Mouse (Mus musculus) G1E (cell line): ENCODE results near the gene Dcdc2b. TPM values are rescaled to one million over a fixed set of nuclear protein-coding genes. Genes with fewer than 3 reads are reported as not detected.
A peak's percentile ranks its signal among the peaks of the same experiment; 100 is the strongest.

Experiments
- ATAC-seq: 2 replicates; pipeline ENCODE4 v1.8.0; 2016; ENCODE audit warnings: mild to moderate bottlenecking; ENCODE audit not compliant: insufficient number of reproducible peaks, poor library complexity, low FRiP score, severe bottlenecking; ENCODE audit errors: extremely low read depth
- DNase-seq: peaks from one replicate; pipeline ENCODE4 v3.0.0; 2012; ENCODE audit warnings: low spot score
- H3K27me3 ChIP-seq: 2 replicates; pipeline ENCODE4 v1.6.1; 2012; ENCODE audit warnings: mild to moderate bottlenecking, low read length, inconsistent platforms; ENCODE audit not compliant: insufficient read depth
- H3K36me3 ChIP-seq: replicated peaks from 2 replicates; pipeline ENCODE3; 2012; ENCODE audit warnings: mild to moderate bottlenecking, inconsistent platforms
- H3K4me1 ChIP-seq: 2 replicates; pipeline ENCODE4 v1.6.1; 2012; ENCODE audit warnings: low read depth, low read length, inconsistent platforms, mixed read lengths; ENCODE audit not compliant: insufficient read depth
- H3K4me3 ChIP-seq: 2 replicates; pipeline ENCODE4 v1.5.1; 2012; ENCODE audit warnings: low read depth, mild to moderate bottlenecking, inconsistent platforms, low read length, moderate library complexity, mixed read lengths
- H3K9me3 ChIP-seq: replicated peaks from 2 replicates; pipeline ENCODE4 v1.6.1; 2012; ENCODE audit warnings: inconsistent platforms
- CTCF ChIP-seq: IDR thresholded peaks from 2 replicates; pipeline ENCODE4 v1.5.1; 2012; ENCODE audit warnings: low read depth, low read length, inconsistent platforms, mixed read lengths
- GATA1 ChIP-seq: IDR thresholded peaks from 2 replicates; pipeline ENCODE4 v1.6.1; 2012; ENCODE audit warnings: borderline replicate concordance, low read length, inconsistent platforms, mixed read lengths
- GATA2 ChIP-seq: IDR thresholded peaks from 2 replicates; pipeline ENCODE4 v1.6.1; 2012; ENCODE audit warnings: low read depth, low read length, inconsistent platforms, borderline replicate concordance
- POLR2AphosphoS5 ChIP-seq: IDR thresholded peaks from 2 replicates; pipeline ENCODE4 v1.6.1; 2012; ENCODE audit warnings: low read depth, low read length, inconsistent platforms; ENCODE audit not compliant: insufficient replicate concordance
- TAL1 ChIP-seq: conservative IDR thresholded peaks from 2 replicates; pipeline ENCODE4 v1.6.1; 2012; ENCODE audit warnings: low read depth, low read length, inconsistent platforms, mixed read lengths
- polyA plus RNA-seq: library from polyadenylated mRNA; stranded (reverse); fragments of >175 nt; gene quantifications from 2 replicates; pipeline ENCODE4 v1.2.3, GENCODE M21; 2012
- total RNA-seq, 2 experiments: library from RNA; stranded (forward) in 1 of 2; stranded (reverse) in 1 of 2; fragments of 200-1000 nt in 1 of 2; fragments of >200 nt in 1 of 2; fragmentation: Nextera tagmentation in 1 of 2; gene quantifications; 2 replicates each; pipeline ENCODE4 v1.2.3; 2014 to 2017

Dcdc2b gene
- total and polyA plus RNA-seq, 3 experiments, result 0.25 to 0.33 TPM; not detected in 1

DNA sequence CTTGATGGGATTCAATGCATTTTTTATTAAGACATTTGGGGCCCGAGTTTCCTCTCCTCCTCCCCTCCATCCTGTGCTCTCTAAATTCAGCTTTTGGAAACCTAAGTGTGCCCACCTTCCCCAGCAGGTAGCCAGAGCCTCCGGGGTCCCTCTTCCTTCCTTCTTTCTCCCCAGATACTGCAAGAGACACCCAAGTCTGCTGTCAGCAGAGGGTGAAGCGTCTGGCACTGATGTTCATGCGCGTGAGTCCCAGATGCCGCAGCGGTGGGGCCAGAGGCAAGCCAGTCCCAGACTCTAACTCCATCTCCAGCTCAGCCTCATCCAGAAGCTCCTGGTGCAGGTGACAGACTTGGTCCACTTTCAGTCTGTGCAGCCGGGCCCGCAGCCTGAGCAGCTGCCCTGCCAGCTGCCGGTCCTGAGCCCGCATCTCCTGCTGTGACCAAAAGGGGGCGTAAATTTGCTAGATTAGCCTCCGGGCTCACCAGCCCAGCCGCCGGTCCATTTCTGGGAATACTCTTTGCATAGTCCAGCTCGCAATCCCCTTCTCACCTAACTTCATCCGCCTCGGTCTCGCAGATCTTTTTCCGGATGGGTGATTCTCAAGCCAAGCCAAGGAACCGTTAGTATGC, 37.1 kb downstream of the Dcdc2b start:
- Histone ChIP-seq H3K4me1 (peaks cover 23% of the 10 kb centered on the region), H3K9me3 (no peaks in the 10 kb centered on the region), H3K36me3 (no peaks in the 10 kb centered on the region), H3K27me3 (peaks cover 53% of the 10 kb centered on the region), H3K4me3 (no peak overlapping the region)
- DNase-seq (peak; percentile 33), ATAC-seq (no peak)
- TF ChIP-seq GATA2, result no peak
- TF ChIP-seq GATA1, result no peak
- no peak for TF ChIP-seq CTCF
- no peak for TF ChIP-seq POLR2AphosphoS5
- TF ChIP-seq TAL1, result no peak

GRCm38 (mm10) chr4:129575171-129575844, 38.7 kb downstream of the Dcdc2b start:
- Histone ChIP-seq H3K9me3 (no peaks in the 10 kb centered on the region), H3K4me1 (peaks cover 21% of the 10 kb centered on the region), H3K27me3 (peaks cover 58% of the 10 kb centered on the region), H3K36me3 (no peaks in the 10 kb centered on the region), H3K4me3 (no peak overlapping the region)
- DNase-seq (no peak), ATAC-seq (peak; percentile 45; the same call in 1 of the 2 replicates)
- TF ChIP-seq TAL1 (no peak), POLR2AphosphoS5 (no peak), CTCF (no peak), GATA2 (no peak), GATA1 (no peak)

GRCm38 (mm10) chr4:129573430-129573829, 40.6 kb downstream of the Dcdc2b start, which contains the start of gene Lck:
Gene Lck, minus strand, starts transcription at chr4:129573641.
- no peak for ATAC-seq

DNA sequence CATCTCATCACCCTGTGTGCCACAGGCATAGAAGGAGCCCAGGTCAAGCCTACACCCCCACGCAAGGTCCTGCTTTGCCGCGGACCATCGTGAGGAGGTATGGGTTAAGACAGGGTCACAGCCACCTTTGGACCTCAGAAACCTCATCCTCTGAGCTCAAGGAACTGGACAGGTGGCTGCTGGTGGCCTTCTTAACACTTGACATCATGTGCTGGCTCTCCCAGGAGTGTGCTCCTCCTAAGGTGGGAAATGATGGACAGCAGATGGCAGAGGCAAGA, 41.0 kb downstream of the Dcdc2b start:
- no peak for DNase-seq
- Histone ChIP-seq H3K36me3 (no peaks in the 10 kb centered on the region), H3K4me1 (peaks cover 21% of the 10 kb centered on the region), H3K4me3 (no peak overlapping the region), H3K9me3 (no peaks in the 10 kb centered on the region), H3K27me3 (peaks cover 54% of the 10 kb centered on the region)
- ATAC-seq, result no peak
- TF ChIP-seq GATA1, result no peak
- TF ChIP-seq GATA2, result no peak
- no peak for TF ChIP-seq POLR2AphosphoS5
- no peak for TF ChIP-seq TAL1
- no peak for TF ChIP-seq CTCF

More at GRCm38 (mm10) chr4:129573430-129573829, 40.6 kb downstream of the Dcdc2b start, which contains the start of gene Lck:
- H3K27me3 ChIP-seq, result peaks cover 58% of the 10 kb centered on the region
- TF ChIP-seq GATA2 (no peak), TAL1 (no peak), GATA1 (no peak), CTCF (no peak), POLR2AphosphoS5 (no peak)
- peaks cover 21% of the 10 kb centered on the region for H3K4me1 ChIP-seq
- H3K4me3 ChIP-seq, result no peak within 1 kb of the TSS
- DNase-seq, result no peak
- H3K36me3 ChIP-seq, result no peaks in the 10 kb centered on the region
- H3K9me3 ChIP-seq, result no peaks in the 10 kb centered on the region

GRCm38 (mm10) chr4:129572236-129573092, 41.6 kb downstream of the Dcdc2b start:
- DNase-seq (no peak), ATAC-seq (no peak)
- TF ChIP-seq GATA2 (no peak), POLR2AphosphoS5 (no peak), TAL1 (no peak), GATA1 (no peak), CTCF (no peak)
- Histone ChIP-seq H3K4me1 (peaks cover 21% of the 10 kb centered on the region), H3K4me3 (no peak overlapping the region), H3K27me3 (peaks cover 51% of the 10 kb centered on the region), H3K36me3 (no peaks in the 10 kb centered on the region), H3K9me3 (no peaks in the 10 kb centered on the region)

- Histone ChIP-seq H3K4me1 (peaks cover 14% of the 10 kb centered on the region), H3K4me3 (no peak overlapping the region), H3K27me3 (peaks cover 49% of the 10 kb centered on the region), H3K36me3 (no peaks in the 10 kb centered on the region), H3K9me3 (no peaks in the 10 kb centered on the region)
- ATAC-seq, result no peak
- DNase-seq, result no peak
- no peak for TF ChIP-seq POLR2AphosphoS5
- no peak for TF ChIP-seq CTCF
- TF ChIP-seq GATA2, result no peak
- TF ChIP-seq GATA1, result no peak
- TF ChIP-seq TAL1, result no peak
Observed at GRCm38 (mm10) chr4:129571551-129572084, 42.4 kb downstream of the Dcdc2b start.
